Mouse (Mus musculus): Measurements from ENCODE around the gene Hoxa9. TPM values are rescaled to one million over a fixed set of nuclear protein-coding genes. Genes with fewer than 3 reads are reported as not detected.

Hoxa9 gene
- polyA plus RNA-seq, 2 experiments: 0.43 to 0.76 TPM

- Histone ChIP-seq H3K27ac (no peak overlapping the region), H3K4me1 (replicated peaks; ENCODE audit: control insufficient read depth in 2 of 2, insufficient read depth in 2 of 2, low read length in 1 of 2) (0 out of 4 replicates have a peak, but pooled peaks cover 0 to 3% of the 10 kb centered on the region in 2 experiments), H3K27me3 (ENCODE audit: control insufficient read depth, insufficient read depth, low read length) (peaks cover 62% of the 10 kb centered on the region), H3K9ac (replicated peaks) (no peak overlapping the region), H3K36me3 (replicated peaks; ENCODE audit: control insufficient read depth, insufficient read depth, low read depth) (no peaks in the 10 kb centered on the region), H3K9me3 (ENCODE audit: control insufficient read depth, low read length) (no peaks in the 10 kb centered on the region), H3K4me3 (ENCODE audit: insufficient read depth in 1 of 2, low read depth in 2 of 2, low read length in 2 of 2) (no peak overlapping the region), H3K4me2 (ENCODE audit: low read depth) (no peak overlapping the region)
- WGBS (ENCODE audit: insufficient replicate concordance): 24% methylated on average over 1 of the region's 1 CpGs
- TF ChIP-seq CTCF (IDR thresholded peaks at IDR 0.05; ENCODE audit: low read depth) (no peak), EP300 (IDR thresholded peaks at IDR 0.05; ENCODE audit: low read depth) (no peak)
- DNase-seq (ENCODE audit: low read depth in 3 of 3, low spot score in 3 of 3): no peak
- ATAC-seq (ENCODE audit: insufficient read depth): no peak
Observed at GRCm38 (mm10) chr6:52186500-52186899, 44.4 kb downstream of the Hoxa9 start.

GRCm38 (mm10) chr6:52185834-52186233, 45.1 kb downstream of the Hoxa9 start:
- H3K9me3 ChIP-seq (ENCODE audit: control insufficient read depth, low read length): no peaks in the 10 kb centered on the region
- H3K4me1 ChIP-seq (replicated peaks; ENCODE audit: control insufficient read depth in 2 of 2, insufficient read depth in 2 of 2, low read length in 1 of 2): 0 out of 4 replicates have a peak, but pooled peaks cover 0 to 3% of the 10 kb centered on the region in 2 experiments
- DNase-seq (ENCODE audit: low read depth in 3 of 3, low spot score in 3 of 3) (no peak), ATAC-seq (ENCODE audit: insufficient read depth) (no peak)
- H3K27ac ChIP-seq: no peak overlapping the region
- H3K36me3 ChIP-seq (replicated peaks; ENCODE audit: control insufficient read depth, insufficient read depth, low read depth): no peaks in the 10 kb centered on the region
- no peak overlapping the region for H3K4me2 ChIP-seq (ENCODE audit: low read depth)
- 27% methylated on average over 3 of the region's 3 CpGs for WGBS (ENCODE audit: insufficient replicate concordance)
- H3K9ac ChIP-seq (replicated peaks): no peak overlapping the region
- TF ChIP-seq CTCF (IDR thresholded peaks at IDR 0.05; ENCODE audit: low read depth) (no peak), EP300 (IDR thresholded peaks at IDR 0.05; ENCODE audit: low read depth) (no peak)
- peaks cover 55% of the 10 kb centered on the region for H3K27me3 ChIP-seq (ENCODE audit: control insufficient read depth, insufficient read depth, low read length)
- no peak overlapping the region for H3K4me3 ChIP-seq (ENCODE audit: insufficient read depth in 1 of 2, low read depth in 2 of 2, low read length in 2 of 2)

GRCm38 (mm10) chr6:52185222-52185621, 45.7 kb downstream of the Hoxa9 start:
- no peak overlapping the region for H3K4me2 ChIP-seq (ENCODE audit: low read depth)
- 5% methylated on average over 19 of the region's 19 CpGs for WGBS (ENCODE audit: insufficient replicate concordance)
- DNase-seq (ENCODE audit: low read depth in 3 of 3, low spot score in 3 of 3): no peak
- TF ChIP-seq CTCF (IDR thresholded peaks at IDR 0.05; ENCODE audit: low read depth) (no peak), EP300 (IDR thresholded peaks at IDR 0.05; ENCODE audit: low read depth) (no peak)
- no peaks in the 10 kb centered on the region for H3K9me3 ChIP-seq (ENCODE audit: control insufficient read depth, low read length)
- H3K9ac ChIP-seq (replicated peaks): no peak overlapping the region
- no peak overlapping the region for H3K4me3 ChIP-seq (ENCODE audit: insufficient read depth in 1 of 2, low read depth in 2 of 2, low read length in 2 of 2)
- H3K4me1 ChIP-seq (replicated peaks; ENCODE audit: control insufficient read depth in 2 of 2, insufficient read depth in 2 of 2, low read length in 1 of 2): 0 out of 4 replicates have a peak, but pooled peaks cover 0 to 3% of the 10 kb centered on the region in 2 experiments
- no peaks in the 10 kb centered on the region for H3K36me3 ChIP-seq (replicated peaks; ENCODE audit: control insufficient read depth, insufficient read depth, low read depth)
- H3K27me3 ChIP-seq (ENCODE audit: control insufficient read depth, insufficient read depth, low read length): peaks cover 53% of the 10 kb centered on the region
- no peak for ATAC-seq (ENCODE audit: insufficient read depth)
- H3K27ac ChIP-seq: no peak overlapping the region

- Histone ChIP-seq H3K27me3 (ENCODE audit: control insufficient read depth, insufficient read depth, low read length) (peaks cover 53% of the 10 kb centered on the region), H3K36me3 (replicated peaks; ENCODE audit: control insufficient read depth, insufficient read depth, low read depth) (no peaks in the 10 kb centered on the region), H3K4me1 (replicated peaks; ENCODE audit: control insufficient read depth in 2 of 2, insufficient read depth in 2 of 2, low read length in 1 of 2) (0 out of 4 replicates have a peak, but pooled peaks cover 0 to 3% of the 10 kb centered on the region in 2 experiments), H3K9ac (replicated peaks) (no peak overlapping the region), H3K4me2 (ENCODE audit: low read depth) (no peak overlapping the region), H3K27ac (no peak overlapping the region), H3K9me3 (ENCODE audit: control insufficient read depth, low read length) (no peaks in the 10 kb centered on the region), H3K4me3 (ENCODE audit: insufficient read depth in 1 of 2, low read depth in 2 of 2, low read length in 2 of 2) (no peak overlapping the region)
- ATAC-seq (ENCODE audit: insufficient read depth): no peak
- DNase-seq (ENCODE audit: low read depth in 3 of 3, low spot score in 3 of 3): no peak
- no peak for TF ChIP-seq CTCF (IDR thresholded peaks at IDR 0.05; ENCODE audit: low read depth)
- TF ChIP-seq EP300 (IDR thresholded peaks at IDR 0.05; ENCODE audit: low read depth): no peak
- WGBS (ENCODE audit: insufficient replicate concordance): 25% methylated on average over 6 of the region's 6 CpGs
Observed at GRCm38 (mm10) chr6:52184668-52185067, 46.2 kb downstream of the Hoxa9 start.

GRCm38 (mm10) chr6:52183311-52184080, 47.4 kb downstream of the Hoxa9 start:
- Histone ChIP-seq H3K4me1 (replicated peaks; ENCODE audit: control insufficient read depth in 2 of 2, insufficient read depth in 2 of 2, low read length in 1 of 2) (0 out of 4 replicates have a peak, but pooled peaks cover 0 to 3% of the 10 kb centered on the region in 2 experiments), H3K27me3 (ENCODE audit: control insufficient read depth, insufficient read depth, low read length) (peaks cover 56% of the 10 kb centered on the region), H3K36me3 (replicated peaks; ENCODE audit: control insufficient read depth, insufficient read depth, low read depth) (no peaks in the 10 kb centered on the region), H3K4me2 (ENCODE audit: low read depth) (no peak overlapping the region), H3K9me3 (ENCODE audit: control insufficient read depth, low read length) (no peaks in the 10 kb centered on the region), H3K9ac (replicated peaks) (no peak overlapping the region), H3K4me3 (ENCODE audit: insufficient read depth in 1 of 2, low read depth in 2 of 2, low read length in 2 of 2) (no peak overlapping the region), H3K27ac (no peak overlapping the region)
- ATAC-seq (ENCODE audit: insufficient read depth) (no peak), DNase-seq (ENCODE audit: low read depth in 3 of 3, low spot score in 3 of 3) (no peak)
- no peak for TF ChIP-seq EP300 (IDR thresholded peaks at IDR 0.05; ENCODE audit: low read depth)
- WGBS (ENCODE audit: insufficient replicate concordance): 39% methylated on average over 10 of the region's 10 CpGs
